Mouse (Mus musculus): ENCODE measurements around the gene Tdp2.
"Not testable (repeated sequence)": the region's sequence is repeated elsewhere in the genome, so short reads cannot be mapped to it uniquely, and the experiment has no call there.

Gene Tdp2

GRCm38 (mm10) chr13:24824647-24825046 lies 6.8 kb upstream of the Tdp2 start:
- no peak for DNase-seq (ENCODE audit: extremely low read depth, low read depth, low spot score)

- no peak for DNase-seq (ENCODE audit: extremely low read depth, low read depth, low spot score)
Observed at GRCm38 (mm10) chr13:24825587-24825986, 5.9 kb upstream of the Tdp2 start.

GRCm38 (mm10) chr13:24826116-24826515 lies 5.4 kb upstream of the Tdp2 start:
- DNase-seq (ENCODE audit: extremely low read depth, low read depth, low spot score) = no peak

GRCm38 (mm10) chr13:24830756-24831352 lies 625 bp upstream of the Tdp2 start:
- no peak for DNase-seq (ENCODE audit: extremely low read depth, low read depth, low spot score)

- no peak for DNase-seq (ENCODE audit: extremely low read depth, low read depth, low spot score)
Observed at GRCm38 (mm10) chr13:24832131-24832810, 792 bp downstream of the Tdp2 start.

GRCm38 (mm10) chr13:24832811-24833155 lies 1.3 kb downstream of the Tdp2 start:
- no peak for DNase-seq (ENCODE audit: extremely low read depth, low read depth, low spot score)

GRCm38 (mm10) chr13:24837765-24838164 lies 6.3 kb downstream of the Tdp2 start:
- not testable (repeated sequence) for DNase-seq (ENCODE audit: extremely low read depth, low read depth, low spot score)

GRCm38 (mm10) chr13:24839831-24840230 lies 8.4 kb downstream of the Tdp2 start:
- DNase-seq (ENCODE audit: extremely low read depth, low read depth, low spot score) = no peak

GRCm38 (mm10) chr13:24841702-24842101 lies 10.2 kb downstream of the Tdp2 start:
- no peak for DNase-seq (ENCODE audit: extremely low read depth, low read depth, low spot score)

GRCm38 (mm10) chr13:24844983-24845955 lies 13.8 kb downstream of the Tdp2 start, which contains the start of gene D130043K22Rik:
D130043K22Rik (plus strand) TSS chr13:24845135.
- no peak for DNase-seq (ENCODE audit: extremely low read depth, low read depth, low spot score)

GRCm38 (mm10) chr13:24849318-24849717 lies 17.8 kb downstream of the Tdp2 start:
- DNase-seq (ENCODE audit: extremely low read depth, low read depth, low spot score) = peak; percentile 68

- DNase-seq (ENCODE audit: extremely low read depth, low read depth, low spot score) = no peak
Observed at GRCm38 (mm10) chr13:24851989-24852388, 20.5 kb downstream of the Tdp2 start.

- no peak for DNase-seq (ENCODE audit: extremely low read depth, low read depth, low spot score)
Observed at GRCm38 (mm10) chr13:24852570-24852969, 21.1 kb downstream of the Tdp2 start.

GRCm38 (mm10) chr13:24859115-24859514 lies 27.6 kb downstream of the Tdp2 start:
- no peak for DNase-seq (ENCODE audit: extremely low read depth, low read depth, low spot score)

- DNase-seq (ENCODE audit: extremely low read depth, low read depth, low spot score) = no peak
Observed at GRCm38 (mm10) chr13:24861084-24861483, 29.6 kb downstream of the Tdp2 start.

- DNase-seq (ENCODE audit: extremely low read depth, low read depth, low spot score) = no peak
Observed at GRCm38 (mm10) chr13:24862021-24862420, 30.5 kb downstream of the Tdp2 start.

GRCm38 (mm10) chr13:24862520-24862919 lies 31.0 kb downstream of the Tdp2 start:
- no peak for DNase-seq (ENCODE audit: extremely low read depth, low read depth, low spot score)

GRCm38 (mm10) chr13:24866430-24867402 lies 35.2 kb downstream of the Tdp2 start:
- DNase-seq (ENCODE audit: extremely low read depth, low read depth, low spot score) = no peak

GRCm38 (mm10) chr13:24867789-24868188 lies 36.3 kb downstream of the Tdp2 start:
- no peak for DNase-seq (ENCODE audit: extremely low read depth, low read depth, low spot score)

GRCm38 (mm10) chr13:24868233-24868632 lies 36.8 kb downstream of the Tdp2 start:
- no peak for DNase-seq (ENCODE audit: extremely low read depth, low read depth, low spot score)
